Mouse (Mus musculus) left cerebral cortex, postnatal 14 days (tissue): Measurements from ENCODE around the gene Gpr25. TPM values are rescaled to one million over a fixed set of nuclear protein-coding genes. Genes with fewer than 3 reads are reported as not detected.
A peak's percentile ranks its signal among the peaks of the same experiment; 100 is the strongest.

Source experiments
- DNase-seq, 2 experiments: peaks; one replicate each; pipeline ENCODE4 v3.0.0; 2021 to 2022; ENCODE audit warnings: low spot score in 2 of 2, mixed read lengths in 1 of 2
- intact Hi-C: fragments of 180-260 bp; cut with DNase I; formaldehyde crosslinking; loops from one replicate; pipeline ENCODE4 v1.15.1; 2025
- long read RNA-seq, 2 experiments: library from polyadenylated mRNA; stranded (forward); transcript quantifications; one replicate each; pipeline ENCODE4 v2.0.0; 2021
- total RNA-seq, 2 experiments: library from RNA; stranded (reverse); gene quantifications; 2 replicates each; pipeline ENCODE4 v1.2.3; 2021

Gene Gpr25
- 1 to 10 TPM; 5.9 to 9.5 TPM for total RNA-seq
- long read RNA-seq, experiment 1, transcript Gpr25-201 (1 exons, 1,077 nt) = major isoform, 10 of 10 reads
- long read RNA-seq, experiment 1, partial matches to known transcripts = 0 of 10 reads
- long read RNA-seq, experiment 1, other reads (novel, unspliced or antisense) = 0 of 10 reads
- long read RNA-seq, experiment 2, transcript Gpr25-201 (1 exons, 1,077 nt) = major isoform, 7 of 7 reads
- long read RNA-seq, experiment 2, partial matches to known transcripts = 0 of 7 reads
- long read RNA-seq, experiment 2, other reads (novel, unspliced or antisense) = 0 of 7 reads

DNA sequence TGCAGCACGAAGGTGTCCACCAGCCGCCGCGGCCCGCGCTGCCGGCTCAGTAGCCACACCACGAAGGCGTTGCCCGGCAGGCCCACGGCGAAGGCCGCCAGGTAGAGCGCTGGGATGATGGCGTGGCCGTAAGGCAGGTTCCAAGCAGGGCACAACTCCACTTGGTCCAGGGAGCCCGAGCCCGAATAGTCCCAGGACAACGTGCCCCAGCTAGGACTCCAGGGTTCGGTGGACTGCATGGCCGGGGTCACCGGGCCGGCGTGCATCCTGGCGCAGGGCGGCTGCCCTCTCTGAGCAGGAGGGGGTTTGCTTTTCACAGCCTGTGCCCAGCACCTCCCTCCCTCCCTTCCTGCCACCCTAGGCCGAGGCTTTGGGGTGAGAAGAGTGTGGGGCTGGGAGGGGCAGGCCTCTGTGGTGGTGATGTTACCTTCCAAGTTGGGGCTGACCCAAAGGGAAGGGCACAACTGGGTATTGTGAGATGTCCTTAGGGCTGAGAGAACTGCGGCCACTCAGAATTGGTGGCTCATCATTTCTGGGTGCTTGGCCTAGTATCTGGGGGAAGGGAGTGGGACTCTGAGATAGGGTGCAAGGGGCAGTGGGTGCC lies at the start of gene Gpr25:
Gene Gpr25 (minus strand): TSS at position 239 of the 604 bp plus-strand sequence.
- no peak for DNase-seq
- intact Hi-C loops = no loop called here

DNA sequence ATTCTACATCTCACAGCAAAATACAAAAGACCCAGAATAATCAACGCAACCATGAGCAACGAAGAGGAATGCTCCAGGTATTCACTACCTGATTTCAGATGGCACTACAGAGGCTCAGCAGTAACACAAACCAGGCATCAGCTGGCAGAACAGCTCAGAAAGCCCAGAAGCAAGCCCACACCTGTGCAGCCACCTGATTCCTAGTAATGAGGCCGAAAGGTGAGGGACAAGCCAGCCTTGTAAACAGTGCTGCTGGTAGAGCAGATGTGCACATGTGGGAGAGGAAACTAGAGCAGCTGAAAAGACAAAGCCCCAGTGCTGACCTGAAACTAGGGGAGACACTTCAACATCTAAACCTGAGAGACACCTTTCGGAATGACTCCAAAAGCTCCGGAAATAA lies 48.5 kb upstream of the Gpr25 start:
- intact Hi-C loops = loop anchor here (5.0 kb wide), 1 partner anchor 33 kb away; no protein-coding TSS in a partner anchor
- DNase-seq = no peak

DNA sequence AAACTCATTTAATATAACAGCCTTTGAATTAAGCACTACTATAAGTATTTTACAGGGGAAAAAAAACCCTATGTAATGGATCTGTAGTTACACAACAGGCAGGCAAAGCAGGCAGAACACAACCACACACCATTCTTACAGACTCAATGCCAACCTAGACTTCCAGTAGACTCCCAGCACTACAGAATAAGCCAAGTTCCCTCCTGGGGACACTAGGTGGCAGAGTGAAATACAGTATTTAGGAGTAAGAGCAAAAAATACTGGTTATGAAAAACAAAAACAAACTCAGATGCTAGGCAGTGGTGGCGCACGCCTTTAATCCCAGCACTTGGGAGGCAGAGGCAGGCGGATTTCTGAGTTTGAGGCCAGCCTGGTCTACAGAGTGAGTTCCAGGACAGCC lies 45.8 kb upstream of the Gpr25 start:
- peak; percentile 35 to 44 for DNase-seq
- intact Hi-C loops = loop anchor here (5.0 kb wide), 1 partner anchor 36 kb away; no protein-coding TSS in a partner anchor

DNA sequence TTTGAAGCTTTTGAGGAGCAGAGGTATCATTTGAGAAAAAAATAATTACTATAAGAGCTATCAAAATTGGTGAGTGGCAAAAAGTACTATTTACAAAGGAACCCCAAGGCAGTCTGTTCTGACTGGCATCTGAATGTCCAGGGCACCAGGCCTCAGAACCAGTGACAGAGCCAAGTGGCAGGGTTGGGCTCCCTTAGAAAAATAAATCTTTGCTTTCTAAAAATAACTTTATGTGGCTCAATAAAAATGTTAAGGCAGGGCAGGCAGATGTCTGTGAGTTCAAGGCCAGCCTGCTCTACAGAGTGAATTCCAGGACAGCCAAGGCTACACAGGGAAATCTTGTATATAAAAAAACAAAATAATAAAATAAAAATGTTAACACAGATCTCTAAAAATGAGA lies 33.3 kb upstream of the Gpr25 start:
- intact Hi-C loops = no loop called here
- DNase-seq = no peak

DNA sequence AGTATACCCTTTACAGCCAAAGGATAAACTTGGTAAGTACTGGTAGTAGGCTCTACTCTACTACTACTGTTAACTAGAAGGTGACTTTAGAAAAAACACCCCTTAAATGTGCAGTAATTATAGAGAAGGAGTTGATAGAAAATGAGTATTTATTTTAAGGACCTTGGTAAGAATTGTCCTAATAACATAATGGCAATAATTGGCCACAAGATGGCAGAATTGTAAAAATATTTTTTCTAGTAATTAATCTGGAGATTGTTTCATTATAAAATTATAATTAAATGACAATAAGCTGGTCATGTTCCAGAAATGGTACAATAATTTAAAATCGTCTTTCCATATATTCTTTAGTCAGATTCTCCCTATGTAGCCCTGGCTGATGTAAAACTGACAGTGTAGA lies 29.1 kb upstream of the Gpr25 start:
- intact Hi-C loops = loop anchor here (2.0 to 10.0 kb wide), 2 partner anchors 169 to 235 kb away; no protein-coding TSS in a partner anchor
- DNase-seq = no peak

DNA sequence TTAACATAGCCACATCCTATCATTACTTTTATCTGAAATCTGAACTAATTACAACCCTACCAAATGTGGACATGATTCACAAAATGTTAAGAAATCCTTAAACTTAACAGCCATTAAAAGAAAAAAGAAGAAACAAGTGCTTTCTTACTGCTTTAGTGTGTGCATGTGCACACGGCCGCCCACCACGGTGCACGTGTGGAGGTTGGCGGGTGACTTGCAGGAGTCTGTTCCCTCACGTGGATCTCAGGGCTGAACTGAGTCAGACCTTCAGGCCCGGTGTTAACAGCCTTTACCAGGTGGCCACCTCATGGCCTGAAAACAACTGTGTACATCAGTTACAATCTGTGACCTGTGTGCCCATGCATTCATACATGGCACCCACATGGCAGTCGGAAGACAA lies 16.7 kb upstream of the Gpr25 start:
- DNase-seq = no peak
- intact Hi-C loops = no loop called here

DNA sequence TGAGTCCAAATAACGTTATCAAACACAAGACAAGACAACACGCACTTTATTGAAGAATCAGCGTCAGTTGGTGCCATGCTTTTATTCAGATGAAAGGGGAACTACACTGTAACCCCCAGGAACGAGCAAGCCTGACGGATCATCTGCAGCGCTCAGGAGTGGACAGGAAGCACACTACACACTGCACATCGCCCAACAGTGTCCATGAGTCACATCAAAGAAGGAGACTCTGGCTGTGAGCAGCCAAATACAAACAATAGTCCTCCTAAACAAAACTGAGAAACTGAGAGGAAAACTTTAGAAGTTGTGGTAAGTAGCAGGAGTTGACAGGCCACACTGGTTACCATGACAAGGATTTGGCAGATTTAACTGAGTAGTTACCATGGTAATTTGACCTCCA lies 7.6 kb upstream of the Gpr25 start:
- intact Hi-C loops = no loop called here
- no peak for DNase-seq

DNA sequence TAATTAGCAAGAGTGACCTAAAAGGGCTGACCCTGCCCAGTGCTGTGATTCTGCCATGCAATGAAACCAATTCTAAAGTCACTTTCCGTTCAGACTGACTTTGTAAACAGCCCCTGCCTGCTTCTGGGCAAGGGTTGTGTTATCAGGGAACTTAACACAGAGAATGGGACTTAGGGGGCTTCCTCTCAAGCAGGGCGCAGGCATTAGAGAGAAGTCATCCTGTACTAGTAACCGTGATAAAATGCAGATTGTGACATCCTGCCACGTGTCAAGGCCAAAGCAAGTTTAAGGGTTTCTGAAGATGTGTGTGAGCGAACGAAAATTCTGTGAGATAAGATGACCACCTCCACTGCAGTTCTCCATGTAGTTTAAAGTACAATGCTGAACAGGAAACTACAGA lies 5.5 kb upstream of the Gpr25 start:
- DNase-seq = no peak
- intact Hi-C loops = no loop called here

DNA sequence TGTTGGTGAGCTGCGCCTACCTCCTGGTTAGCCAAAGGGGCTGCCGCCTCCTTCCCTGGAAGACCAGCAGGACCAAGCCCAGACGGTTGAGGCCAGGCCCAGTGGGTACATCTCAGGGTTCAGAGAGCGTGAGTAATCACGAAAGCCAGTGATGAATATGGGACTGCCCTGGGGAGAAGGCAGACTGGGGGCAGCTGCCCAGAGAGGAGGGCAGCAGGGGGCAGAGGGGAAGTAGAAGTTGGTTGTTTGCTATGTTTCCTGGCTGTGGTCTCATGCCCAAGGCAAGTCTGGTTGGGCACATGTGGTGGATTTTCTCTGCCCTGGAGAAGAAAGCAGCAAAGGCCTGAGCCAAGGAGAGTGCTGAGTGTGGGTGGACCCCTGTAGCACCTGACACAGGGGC lies 2.7 kb upstream of the Gpr25 start:
- DNase-seq = no peak
- intact Hi-C loops = no loop called here

DNA sequence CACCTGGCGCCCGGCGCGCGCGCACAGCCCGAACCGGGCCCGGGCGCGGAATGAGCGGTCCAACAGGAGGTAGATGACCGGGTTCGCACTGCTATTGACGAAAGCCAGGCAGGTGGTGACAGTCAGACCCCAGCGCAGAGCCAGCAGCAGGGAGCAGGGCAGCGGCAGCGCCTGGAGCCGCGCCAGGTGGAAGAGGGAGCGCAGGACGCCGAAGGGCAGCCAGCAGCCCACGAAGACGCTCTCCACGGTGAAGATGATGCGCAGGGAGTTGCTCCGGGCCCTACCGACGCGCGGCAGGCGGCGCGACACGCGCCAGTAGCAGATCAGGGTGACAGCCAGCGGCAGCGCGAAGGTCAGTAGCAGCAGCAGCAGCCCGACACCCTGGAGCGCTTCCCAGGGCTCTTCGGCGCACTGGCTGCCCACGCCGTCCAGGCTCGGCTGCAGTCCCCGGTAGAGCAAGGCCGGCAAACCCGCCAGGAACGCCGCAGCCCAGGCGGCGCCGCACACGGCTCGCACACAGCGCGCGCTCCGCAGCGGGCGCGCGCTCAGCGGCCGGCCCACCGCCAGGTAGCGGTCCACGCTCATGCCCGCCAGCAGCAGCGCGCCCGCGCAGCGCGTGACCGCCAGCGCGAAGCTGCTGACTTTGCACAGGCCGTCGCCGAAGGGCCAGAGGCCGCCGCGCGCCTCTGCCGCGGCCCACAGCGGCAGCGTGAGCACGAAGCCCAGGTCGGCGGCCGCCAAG lies 609 bp downstream of the Gpr25 start:
- DNase-seq = peak; percentile 64 to 69
- intact Hi-C loops = loop anchor here (5.0 kb wide), 1 partner anchor 213 kb away; no protein-coding TSS in a partner anchor

DNA sequence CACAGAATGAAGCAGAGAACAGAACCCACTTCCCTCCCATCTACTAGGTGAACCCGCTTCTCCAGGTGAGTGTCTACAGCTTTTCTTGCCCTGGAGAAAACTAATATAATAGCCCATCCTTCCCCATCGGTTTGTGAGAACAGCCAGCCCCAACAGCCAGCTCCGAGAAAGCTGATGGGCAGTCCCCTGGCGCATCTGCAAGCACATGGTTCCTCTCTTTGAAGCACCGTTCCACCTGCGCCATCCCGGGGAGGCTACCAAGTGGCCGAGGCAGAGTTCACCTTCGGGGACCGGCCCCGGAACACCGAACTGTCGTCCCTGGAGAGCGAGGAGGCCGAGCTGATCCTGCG lies 1.2 kb downstream of the Gpr25 start:
- no peak for DNase-seq

DNA sequence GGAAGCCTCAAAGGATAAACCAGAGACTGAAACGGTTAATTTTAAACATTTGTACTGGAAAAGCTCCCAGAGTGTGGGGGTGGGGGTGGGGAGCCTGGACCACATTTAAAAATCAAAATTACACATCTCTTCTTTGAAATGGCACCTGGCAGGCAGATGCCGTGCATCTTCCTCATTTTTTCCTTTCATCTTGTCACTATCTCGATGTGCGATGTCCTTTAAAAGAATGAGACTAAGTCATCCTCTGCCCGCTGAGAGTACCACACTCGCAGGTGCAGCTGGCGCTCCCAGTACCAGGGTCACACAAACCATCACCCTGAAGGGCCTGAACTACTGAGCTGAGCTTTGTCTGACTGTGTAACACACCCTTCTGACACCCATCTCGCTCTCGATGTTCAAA lies 2.2 kb downstream of the Gpr25 start:
- intact Hi-C loops = loop anchor here (5.0 kb wide), 1 partner anchor 211 kb away; no protein-coding TSS in a partner anchor
- no peak for DNase-seq

More for the DNA sequence above, 1.2 kb downstream of the Gpr25 start:
- intact Hi-C loops = loop anchor here (5.0 kb wide), 1 partner anchor 212 kb away; no protein-coding TSS in a partner anchor

DNA sequence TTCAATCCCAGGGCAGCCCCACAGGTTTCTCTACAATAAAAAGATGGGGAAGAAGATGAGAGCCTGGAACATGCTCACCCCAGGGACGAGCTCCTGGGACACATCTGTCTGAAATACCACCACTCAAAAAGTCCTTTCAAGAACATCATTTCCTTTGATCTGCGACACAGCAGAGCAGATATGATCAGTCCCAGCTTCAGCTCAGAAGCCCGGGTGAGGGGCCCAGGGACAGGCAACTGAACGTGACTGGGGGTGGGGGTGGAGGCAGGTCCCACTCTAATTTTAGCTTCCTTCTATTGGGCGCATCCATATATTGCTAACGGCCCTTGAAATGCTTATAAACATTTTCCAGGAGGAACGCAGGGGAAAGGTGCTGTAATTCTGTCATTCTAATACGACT lies 5.0 kb downstream of the Gpr25 start:
- DNase-seq = no peak
- intact Hi-C loops = loop anchor here (5.0 kb wide), 1 partner anchor 208 kb away; no protein-coding TSS in a partner anchor

DNA sequence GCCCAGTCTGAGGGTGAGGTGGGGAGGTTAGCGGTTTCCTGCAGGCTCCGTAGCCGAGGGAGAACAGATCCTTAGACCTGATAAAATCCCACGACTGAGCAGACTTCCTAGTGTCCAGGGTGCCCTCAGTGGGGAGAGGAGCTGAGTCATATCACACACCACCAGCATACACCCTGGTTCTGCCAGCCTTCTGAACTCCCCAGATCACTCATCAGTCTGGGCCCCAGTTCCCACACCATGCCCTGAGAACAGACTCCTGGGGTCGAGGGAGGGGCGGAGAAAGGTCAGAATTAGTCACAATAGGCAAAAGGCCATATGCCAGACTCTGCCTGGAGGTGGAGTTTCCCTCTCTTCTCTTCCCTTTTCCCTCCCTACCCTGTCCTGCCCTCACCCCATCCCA lies 5.5 kb downstream of the Gpr25 start:
- intact Hi-C loops = loop anchor here (5.0 kb wide), 1 partner anchor 208 kb away; no protein-coding TSS in a partner anchor
- no peak for DNase-seq

DNA sequence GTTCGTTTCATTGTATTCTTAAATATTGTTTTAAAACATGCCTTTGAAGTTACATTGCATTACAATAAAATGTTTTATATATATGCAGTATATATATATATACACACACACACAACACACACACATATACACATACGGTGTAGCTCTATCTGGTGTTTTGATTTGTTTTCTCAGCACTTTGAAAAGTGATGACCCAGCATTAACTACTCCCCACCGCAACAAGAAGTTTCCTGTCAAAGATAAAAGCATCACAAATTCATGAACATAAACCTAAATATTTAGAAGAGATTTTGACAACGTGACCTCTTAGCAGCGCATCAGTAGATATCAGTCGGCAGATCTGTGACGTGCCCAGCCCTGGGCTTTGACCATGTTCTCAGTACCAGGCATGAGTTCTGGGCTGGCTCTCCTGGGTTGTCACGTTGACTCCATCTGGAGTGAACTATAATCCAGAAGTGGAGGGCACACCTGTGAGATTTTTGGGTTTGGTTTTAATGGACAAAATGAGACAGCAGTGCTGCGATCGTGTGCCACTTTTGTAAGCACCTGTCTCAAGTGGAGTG lies 6.1 kb downstream of the Gpr25 start:
- DNase-seq = no peak
- intact Hi-C loops = loop anchor here (5.0 kb wide), 1 partner anchor 207 kb away; no protein-coding TSS in a partner anchor

DNA sequence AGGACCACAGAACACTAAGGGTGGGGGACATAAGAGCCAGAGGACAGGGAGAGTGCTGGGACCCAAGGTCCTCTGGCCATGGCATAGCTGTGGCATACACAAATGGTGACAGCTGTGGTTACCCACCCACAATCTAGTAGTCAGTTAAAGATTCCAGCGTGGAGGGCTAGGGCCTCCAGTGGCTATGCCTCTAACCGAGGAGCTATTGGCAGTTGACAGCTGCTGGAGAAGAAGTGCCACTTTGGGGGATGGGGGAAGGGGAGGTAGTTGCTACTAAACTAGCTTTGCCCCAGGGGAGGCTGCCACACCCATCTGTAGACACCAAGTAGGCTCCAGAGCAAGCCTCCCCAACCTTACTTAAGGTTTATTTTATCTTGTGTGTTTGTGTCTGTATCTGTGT lies 7.2 kb downstream of the Gpr25 start:
- intact Hi-C loops = no loop called here
- no peak for DNase-seq

DNA sequence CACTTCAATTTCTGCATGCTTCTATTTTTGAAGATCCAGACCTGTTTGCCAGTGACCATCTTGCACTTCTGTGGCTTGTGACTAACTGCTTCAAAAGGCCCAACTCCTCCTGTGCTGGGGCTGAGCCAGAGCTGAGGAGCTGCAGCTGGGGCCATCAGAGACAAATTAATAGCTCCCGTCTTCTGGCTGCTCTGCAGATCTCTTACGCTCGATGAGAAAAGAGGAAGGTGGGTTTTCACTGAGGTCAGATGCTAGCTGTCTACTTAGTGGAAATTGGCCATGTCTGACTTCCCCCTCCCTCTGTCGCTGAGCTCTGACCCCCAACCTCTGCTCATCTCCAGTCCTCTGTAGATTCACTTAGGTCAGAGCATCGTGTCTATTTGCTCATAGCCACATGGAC lies 11.0 kb downstream of the Gpr25 start:
- DNase-seq = no peak
- intact Hi-C loops = no loop called here

DNA sequence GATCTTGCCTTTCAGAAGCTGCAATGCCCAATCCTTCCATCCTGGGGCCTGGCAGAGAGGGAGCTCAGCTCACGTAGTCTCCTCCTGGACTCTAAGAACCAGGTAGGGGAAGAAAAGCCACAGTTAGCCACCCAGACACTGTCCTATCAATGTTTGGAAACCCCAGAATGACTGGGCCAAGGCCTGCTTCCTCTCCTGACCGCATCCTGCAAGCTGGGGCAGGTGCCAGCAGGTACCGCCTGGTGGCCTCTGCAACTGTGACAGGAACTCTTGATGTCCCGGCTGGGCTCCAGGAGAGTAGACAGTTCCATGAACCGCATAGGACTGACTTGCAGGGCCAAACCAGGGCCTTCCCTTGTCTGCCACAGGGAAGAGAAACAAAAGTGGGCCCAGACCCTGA lies 13.3 kb downstream of the Gpr25 start:
- no peak for DNase-seq
- intact Hi-C loops = no loop called here

DNA sequence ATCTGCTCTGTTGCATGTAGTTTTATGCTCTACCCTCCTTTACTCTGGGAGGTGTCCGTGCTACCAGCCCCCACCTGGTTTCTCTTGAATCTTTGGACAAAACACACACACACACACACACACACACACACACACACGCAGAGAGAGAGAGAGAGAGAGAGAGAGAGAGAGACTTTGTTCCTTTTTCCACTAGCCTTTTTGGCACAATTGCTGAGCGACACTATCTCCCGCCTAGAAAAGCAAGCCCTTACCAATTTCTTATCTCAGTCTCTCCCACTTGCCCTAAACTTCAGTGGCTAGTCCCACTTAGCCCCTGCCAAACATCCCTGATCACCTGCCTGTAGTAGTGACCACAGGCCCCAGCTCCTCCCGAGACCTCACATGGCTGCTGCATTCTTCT lies 16.2 kb downstream of the Gpr25 start:
- no peak for DNase-seq
- intact Hi-C loops = no loop called here

DNA sequence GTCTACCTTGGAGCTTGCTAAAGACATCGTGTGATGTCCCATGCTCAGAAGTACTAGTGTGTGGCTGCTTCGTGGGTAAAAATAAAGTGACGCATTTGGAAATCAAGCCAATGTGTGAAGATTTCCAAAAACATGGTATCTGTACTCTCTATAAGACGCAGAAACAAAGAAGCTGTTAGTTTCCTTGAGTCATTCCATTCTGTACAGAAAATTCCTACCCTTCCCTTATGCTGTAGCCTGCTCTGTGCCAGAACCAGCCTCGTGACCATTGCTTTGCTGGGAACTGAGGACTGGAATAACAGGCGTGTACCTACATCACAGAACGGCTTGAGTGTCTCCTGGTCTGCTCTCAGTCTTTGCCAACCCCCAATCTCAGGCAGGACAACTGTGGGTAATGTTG lies 18.9 kb downstream of the Gpr25 start:
- intact Hi-C loops = no loop called here
- DNase-seq = peak in 1 of 2 experiments; percentile 64
